Mouse (Mus musculus) Patski (cell line): Measurements from ENCODE around the gene Sgcd. TPM values are rescaled to one million over a fixed set of nuclear protein-coding genes. Genes with fewer than 3 reads are reported as not detected.

ENCODE experiments used
- ATAC-seq: fragments of 100-300 bp; one replicate; pipeline ENCODE4 v1.8.0; 2021
- CTCF ChIA-PET: fragments of 350-600 bp; sonication (Branson Sonifier 250); formaldehyde crosslinking; loops from one replicate; lab custom pipeline; 2022; ENCODE audit warnings: inconsistent platforms; lab: Charles Lee
- POLR2A ChIA-PET: fragments of 350-600 bp; sonication (Branson Sonifier 250); formaldehyde crosslinking; loops from one replicate; lab custom pipeline; 2022; ENCODE audit warnings: antibody characterized with exemption, inconsistent platforms; lab: Charles Lee
- DNase-seq: peaks from one replicate; pipeline ENCODE4 v3.0.0-alpha.2; 2011; ENCODE audit warnings: low read depth, low spot score
- H3K27me3 ChIP-seq: fragments of 371-371 bp; one replicate; pipeline ENCODE4 v1.5.1; 2021
- CTCF ChIP-seq: fragments of 100-300 bp; IDR thresholded peaks from one replicate; pipeline ENCODE4 v1.5.1; 2021
- in situ Hi-C: fragments of 300-500 bp; cut with MboI; formaldehyde crosslinking; loops from 3 replicates; pipeline ENCODE4 v1.11.1; 2018; ENCODE audit warnings: low pct_unique_long_range_greater_than_20kb, mixed read lengths
- polyA plus RNA-seq: library from polyadenylated mRNA; unstranded; gene quantifications from one replicate; pipeline ENCODE4 v1.2.3, GENCODE M21; 2021

Sgcd gene
- polyA plus RNA-seq, 1 experiment from 2014 or later, result not detected

GRCm38 (mm10) chr11:47073538-47073937 is 915.2 kb downstream of the Sgcd start:
- no peak for TF ChIP-seq CTCF
- ChIA-PET POLR2A (no interaction called here), CTCF (interaction anchor here (1.1 kb wide), 1 partner anchor 11 kb away, joined by 3 read pairs; no protein-coding TSS in a partner anchor)
- no peaks in the 10 kb centered on the region for H3K27me3 ChIP-seq
- DNase-seq (no peak), ATAC-seq (no peak)
- in situ Hi-C loops, result no loop called here

GRCm38 (mm10) chr11:47071161-47071560 is 917.6 kb downstream of the Sgcd start:
- in situ Hi-C loops, result no loop called here
- ATAC-seq (no peak), DNase-seq (no peak)
- ChIA-PET CTCF (no interaction called here), POLR2A (no interaction called here)
- no peaks in the 10 kb centered on the region for H3K27me3 ChIP-seq
- no peak for TF ChIP-seq CTCF

- POLR2A ChIA-PET, result no interaction called here
- no peaks in the 10 kb centered on the region for H3K27me3 ChIP-seq
- in situ Hi-C loops, result no loop called here
- no peak for TF ChIP-seq CTCF
- no peak for ATAC-seq
- DNase-seq, result no peak
- CTCF ChIA-PET, result no interaction called here
These were observed 918.9 kb downstream of the Sgcd start for GRCm38 (mm10) chr11:47069769-47070384.

GRCm38 (mm10) chr11:47063690-47064089 is 925.1 kb downstream of the Sgcd start:
- no peak for DNase-seq

GRCm38 (mm10) chr11:47050390-47050789 is 938.4 kb downstream of the Sgcd start:
- no peak for TF ChIP-seq CTCF
- DNase-seq (no peak), ATAC-seq (no peak)
- POLR2A ChIA-PET, result no interaction called here
- H3K27me3 ChIP-seq, result no peaks in the 10 kb centered on the region
- in situ Hi-C loops, result no loop called here
- CTCF ChIA-PET, result no interaction called here

More at GRCm38 (mm10) chr11:47063690-47064089, 925.1 kb downstream of the Sgcd start:
- in situ Hi-C loops, result no loop called here
- TF ChIP-seq CTCF, result no peak
- ChIA-PET POLR2A (no interaction called here), CTCF (no interaction called here)
- ATAC-seq, result no peak
- H3K27me3 ChIP-seq, result no peaks in the 10 kb centered on the region

- no peak for ATAC-seq
- DNase-seq, result no peak
- H3K27me3 ChIP-seq, result no peaks in the 10 kb centered on the region
- ChIA-PET POLR2A (no interaction called here), CTCF (no interaction called here)
- no peak for TF ChIP-seq CTCF
- in situ Hi-C loops, result no loop called here
These were observed 939.0 kb downstream of the Sgcd start for GRCm38 (mm10) chr11:47049756-47050155.

GRCm38 (mm10) chr11:47032318-47032717 is 956.5 kb downstream of the Sgcd start:
- no peak for DNase-seq
- CTCF ChIA-PET, result interaction anchor here (1.5 kb wide), 1 partner anchor 20 kb away, joined by 3 read pairs; no protein-coding TSS in a partner anchor
- in situ Hi-C loops, result no loop called here
- TF ChIP-seq CTCF, result no peak
- POLR2A ChIA-PET, result no interaction called here
- ATAC-seq, result no peak
- no peaks in the 10 kb centered on the region for H3K27me3 ChIP-seq

GRCm38 (mm10) chr11:47020874-47021273 is 967.9 kb downstream of the Sgcd start:
- no peak for ATAC-seq
- CTCF ChIA-PET, result no interaction called here
- H3K27me3 ChIP-seq, result no peaks in the 10 kb centered on the region
- no peak for TF ChIP-seq CTCF
- POLR2A ChIA-PET, result no interaction called here
- no peak for DNase-seq
- in situ Hi-C loops, result no loop called here

- no peaks in the 10 kb centered on the region for H3K27me3 ChIP-seq
- DNase-seq, result no peak
- no peak for ATAC-seq
- ChIA-PET POLR2A (no interaction called here), CTCF (no interaction called here)
- in situ Hi-C loops, result no loop called here
- TF ChIP-seq CTCF, result no peak
These were observed 970.6 kb downstream of the Sgcd start for GRCm38 (mm10) chr11:47018139-47018538.

- ChIA-PET CTCF (no interaction called here), POLR2A (no interaction called here)
- no peak for DNase-seq
- TF ChIP-seq CTCF, result no peak
- ATAC-seq, result no peak
- in situ Hi-C loops, result no loop called here
- no peaks in the 10 kb centered on the region for H3K27me3 ChIP-seq
These were observed 973.1 kb downstream of the Sgcd start for GRCm38 (mm10) chr11:47015683-47016082.

GRCm38 (mm10) chr11:47014278-47014677 is 974.5 kb downstream of the Sgcd start:
- H3K27me3 ChIP-seq, result no peaks in the 10 kb centered on the region
- CTCF ChIA-PET, result no interaction called here
- DNase-seq, result no peak
- ATAC-seq, result no peak
- in situ Hi-C loops, result no loop called here
- TF ChIP-seq CTCF, result no peak
- POLR2A ChIA-PET, result no interaction called here

GRCm38 (mm10) chr11:47010166-47010565 is 978.6 kb downstream of the Sgcd start:
- ATAC-seq (no peak), DNase-seq (no peak)
- POLR2A ChIA-PET, result no interaction called here
- no peak for TF ChIP-seq CTCF
- in situ Hi-C loops, result no loop called here
- CTCF ChIA-PET, result no interaction called here
- H3K27me3 ChIP-seq, result no peaks in the 10 kb centered on the region
